Mouse (Mus musculus) liver (tissue): ENCODE measurements around the gene Nemp1.

ENCODE experiments used
- DNase-seq: peaks from one replicate; pipeline ENCODE4 v3.0.0-alpha.2; 2020; ENCODE audit warnings: mixed read lengths

Nemp1 gene

GRCm38 (mm10) chr10:127730285-127730932 lies 63.7 kb downstream of the Nemp1 start:
- peak; percentile 78 for DNase-seq

GRCm38 (mm10) chr10:127730933-127731310 lies 64.2 kb downstream of the Nemp1 start:
- no peak for DNase-seq

- no peak for DNase-seq
Observed at GRCm38 (mm10) chr10:127731397-127731796, 64.7 kb downstream of the Nemp1 start.

GRCm38 (mm10) chr10:127734434-127734833 lies 67.7 kb downstream of the Nemp1 start:
- no peak for DNase-seq

GRCm38 (mm10) chr10:127736266-127736665 lies 69.6 kb downstream of the Nemp1 start:
- DNase-seq: no peak

GRCm38 (mm10) chr10:127736916-127737315 lies 70.2 kb downstream of the Nemp1 start:
- no peak for DNase-seq

GRCm38 (mm10) chr10:127737552-127737951 lies 70.9 kb downstream of the Nemp1 start:
- DNase-seq: no peak

- DNase-seq: peak; percentile 67
Observed at GRCm38 (mm10) chr10:127738151-127738882, 71.6 kb downstream of the Nemp1 start.

GRCm38 (mm10) chr10:127739083-127739660 lies 72.5 kb downstream of the Nemp1 start, which contains the start of gene Zbtb39:
Gene Zbtb39 (plus strand): TSS chr10:127739538.
- DNase-seq: peak; percentile 83

- peak; percentile 35 for DNase-seq
Observed at GRCm38 (mm10) chr10:127739661-127740161, 73.0 kb downstream of the Nemp1 start.

- DNase-seq: peak; percentile 58
Observed at GRCm38 (mm10) chr10:127744661-127745060, 78.0 kb downstream of the Nemp1 start.

- DNase-seq: no peak
Observed at GRCm38 (mm10) chr10:127745886-127746285, 79.2 kb downstream of the Nemp1 start.

- no peak for DNase-seq
Observed at GRCm38 (mm10) chr10:127747254-127747653, 80.6 kb downstream of the Nemp1 start.

- DNase-seq: peak; percentile 50
Observed at GRCm38 (mm10) chr10:127748847-127749612, 82.3 kb downstream of the Nemp1 start.

GRCm38 (mm10) chr10:127750136-127750777 lies 83.6 kb downstream of the Nemp1 start:
- no peak for DNase-seq
